Mouse (Mus musculus): ENCODE measurements around the gene Ctnna2.
A peak's percentile ranks its signal among the peaks of the same experiment; 100 is the strongest.

Ctnna2 gene

GRCm38 (mm10) chr6:77157028-77157427, 822.5 kb downstream of the Ctnna2 start:
- DNase-seq (ENCODE audit: low spot score) = no peak

GRCm38 (mm10) chr6:77139306-77139920, 840.1 kb downstream of the Ctnna2 start:
- no peak for DNase-seq (ENCODE audit: low spot score)

DNA sequence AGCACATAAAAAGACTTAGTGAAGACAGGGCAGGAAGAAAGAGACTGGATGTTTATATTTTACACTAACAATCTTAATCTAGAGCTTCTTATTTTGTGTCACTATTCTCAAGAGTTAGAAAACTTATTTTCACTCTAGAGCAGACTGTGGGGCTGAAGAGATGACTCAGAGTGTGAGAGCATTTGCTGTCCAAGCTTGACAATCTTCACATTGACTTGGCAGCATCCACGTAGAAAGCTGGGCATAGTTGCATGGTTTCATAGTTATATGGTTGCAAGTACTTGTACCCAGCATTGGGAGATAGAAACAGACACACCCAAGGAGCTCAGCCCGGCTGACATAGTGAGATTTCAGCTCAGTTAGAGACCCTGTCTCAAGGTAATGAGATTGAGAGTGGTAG, 858.6 kb downstream of the Ctnna2 start:
- no peak for DNase-seq (ENCODE audit: low spot score)

GRCm38 (mm10) chr6:77120510-77120909, 859.0 kb downstream of the Ctnna2 start:
- DNase-seq (ENCODE audit: low spot score) = no peak

DNA sequence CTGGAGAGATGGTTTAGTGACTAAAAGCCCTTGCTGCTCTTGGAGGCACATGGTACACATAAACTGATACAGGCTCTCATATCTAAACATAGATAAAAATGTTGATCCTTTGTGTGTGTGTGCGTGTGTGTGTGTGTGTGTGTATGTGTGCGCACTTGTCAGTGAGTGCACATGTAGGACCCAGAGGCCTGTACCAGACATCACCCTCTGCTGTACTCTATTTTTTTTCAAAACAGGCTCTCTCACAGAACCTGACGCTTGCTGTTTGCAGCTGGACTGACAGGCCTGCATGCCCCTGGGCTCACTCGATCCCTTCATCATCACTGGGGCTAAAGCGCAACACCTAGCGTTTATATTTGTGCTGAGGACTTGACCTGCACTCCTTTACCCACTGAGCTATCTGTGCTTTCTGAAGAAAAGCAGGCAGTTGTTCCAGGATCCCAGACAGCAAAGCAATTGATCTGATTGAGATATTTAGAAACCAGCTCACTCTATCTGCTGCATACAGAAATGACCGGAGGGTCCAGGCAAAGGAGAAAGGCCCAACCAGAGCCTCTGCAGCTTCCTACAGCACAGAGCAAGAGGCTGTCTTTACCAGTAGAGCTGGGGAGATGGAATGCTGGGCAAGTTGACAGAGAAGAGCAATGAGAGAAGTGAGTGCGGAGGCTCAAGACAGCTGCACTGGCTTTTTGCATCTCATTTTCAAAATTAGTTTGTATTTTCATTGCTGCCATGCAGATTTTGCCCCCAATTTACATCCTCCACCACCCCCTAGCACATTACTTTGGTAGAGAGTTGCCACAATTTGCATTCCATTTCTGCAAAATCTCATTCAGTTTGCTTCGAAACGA, 870.2 kb downstream of the Ctnna2 start:
- DNase-seq (ENCODE audit: low spot score) = no peak

DNA sequence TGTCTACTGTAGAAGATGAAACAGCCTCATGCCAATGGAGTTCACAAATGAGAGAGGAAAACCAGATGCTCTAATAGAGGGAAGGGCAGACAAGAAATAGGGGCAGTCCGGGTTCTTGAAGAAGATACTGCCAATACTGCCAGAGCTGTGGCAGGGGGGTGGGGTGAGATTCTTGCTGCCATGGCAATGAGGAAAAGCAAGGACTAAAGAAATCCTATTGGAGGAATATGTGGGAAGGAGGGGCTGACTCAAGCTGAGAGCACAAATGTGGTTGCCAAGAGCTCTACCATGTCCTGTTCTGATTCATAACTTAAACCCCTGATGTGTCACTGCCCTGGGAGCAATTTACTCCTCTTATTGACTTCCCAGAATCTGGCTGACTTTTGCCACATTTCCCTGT, 878.5 kb downstream of the Ctnna2 start:
- no peak for DNase-seq (ENCODE audit: low spot score)

DNA sequence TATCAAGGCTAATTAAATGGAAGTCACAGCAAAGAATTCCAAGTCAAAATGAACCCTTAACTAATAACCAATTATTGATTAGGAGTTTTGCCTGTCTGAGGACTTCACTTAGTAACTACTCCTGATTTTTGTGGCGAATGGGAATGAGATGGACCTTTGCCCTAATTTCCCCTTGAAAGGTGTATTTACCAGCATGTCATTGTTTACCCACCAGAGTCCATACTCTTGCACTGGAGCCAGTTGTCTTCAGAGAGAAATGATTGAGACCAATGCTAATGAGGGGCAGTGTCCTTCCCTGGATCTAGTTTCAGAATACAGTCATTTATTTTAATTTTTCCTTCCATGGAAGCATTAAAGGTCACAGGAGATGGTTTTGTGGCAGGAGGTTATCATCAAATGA, 881.0 kb downstream of the Ctnna2 start:
- no peak for DNase-seq (ENCODE audit: low spot score)

DNA sequence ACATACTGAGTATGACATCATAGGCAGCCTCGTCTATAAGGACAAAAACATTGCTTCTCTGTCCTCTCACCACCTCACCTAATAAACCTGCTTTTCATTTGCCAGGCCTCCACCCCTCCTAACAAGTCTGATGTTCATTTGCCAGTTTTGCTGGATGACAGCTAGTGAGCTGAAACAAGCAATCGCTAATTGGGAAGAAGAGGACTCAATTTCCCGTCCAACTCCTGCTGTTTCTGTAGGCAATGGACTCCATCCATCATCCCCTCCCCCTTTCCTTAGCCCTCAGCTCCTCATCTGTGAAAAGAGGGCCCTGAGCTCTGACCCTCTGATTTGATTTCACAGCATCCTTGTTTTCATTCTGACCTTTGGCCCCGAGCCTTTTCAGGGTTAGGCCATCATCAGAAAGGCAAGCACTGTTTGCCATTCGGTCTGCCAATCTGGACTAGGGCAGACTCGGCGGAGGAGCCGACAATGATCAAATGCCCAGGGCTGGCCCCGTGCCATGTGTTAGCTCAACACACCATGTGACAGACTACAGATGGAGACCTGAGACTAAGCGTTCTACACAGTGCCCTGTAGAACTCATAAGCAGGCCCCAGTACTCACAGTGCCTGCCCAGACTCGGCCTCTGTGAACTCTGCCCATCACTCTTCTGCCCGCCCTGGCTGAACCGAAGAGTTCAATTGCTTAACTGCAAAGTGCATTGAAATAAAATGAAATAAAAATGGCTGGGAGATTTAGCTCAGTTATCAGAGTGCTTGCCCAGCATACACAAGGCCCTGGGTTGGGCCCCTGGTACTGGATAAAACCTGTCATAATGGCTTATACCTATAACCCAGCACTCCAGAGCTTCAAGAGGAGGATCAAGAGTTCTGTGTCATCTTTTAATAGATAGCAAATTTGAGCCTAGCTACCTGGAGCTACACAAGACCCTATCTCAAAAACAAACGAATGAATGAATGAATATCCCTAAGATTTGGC, 903.8 kb downstream of the Ctnna2 start:
- DNase-seq (ENCODE audit: low spot score) = peak; percentile 8

GRCm38 (mm10) chr6:77069595-77069994, 909.9 kb downstream of the Ctnna2 start:
- no peak for DNase-seq (ENCODE audit: low spot score)

DNA sequence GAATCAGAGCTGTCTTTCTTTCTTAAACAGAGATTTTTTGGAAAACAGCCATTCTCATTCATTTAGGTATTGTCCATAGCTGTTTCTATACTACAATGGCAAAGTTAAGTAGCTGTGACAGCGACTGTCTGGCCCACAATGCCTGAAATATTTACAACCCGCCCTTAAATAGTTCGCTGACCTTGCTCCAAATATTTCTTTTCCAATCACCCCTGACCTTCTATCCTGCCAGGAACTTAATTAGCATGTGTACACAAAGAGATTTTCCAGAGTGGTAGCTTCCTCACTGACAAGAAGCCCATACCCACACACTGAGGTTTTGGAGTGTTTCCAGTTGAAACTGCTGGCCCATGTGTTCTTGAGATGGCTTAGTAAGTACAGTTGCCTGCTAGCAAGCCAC, 928.8 kb downstream of the Ctnna2 start:
- DNase-seq (ENCODE audit: low spot score) = no peak

DNA sequence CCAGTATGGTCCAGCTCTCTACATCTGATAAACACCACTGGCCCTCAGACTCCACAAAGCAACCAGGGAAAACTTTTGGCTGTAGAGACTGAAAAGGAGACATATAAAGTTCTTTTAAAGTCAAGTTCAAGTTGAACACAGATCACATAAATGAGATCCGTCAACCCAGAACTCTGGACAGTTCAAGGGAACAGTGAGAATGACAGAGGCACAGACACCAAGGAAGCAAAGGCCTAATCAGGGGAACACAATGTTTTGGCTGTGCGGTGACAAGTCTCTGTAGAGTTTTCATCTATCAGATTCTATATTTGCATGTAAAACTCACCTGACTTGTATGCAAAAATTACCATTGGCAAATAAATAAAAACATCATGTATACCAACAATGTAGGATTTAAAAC, 929.3 kb downstream of the Ctnna2 start:
- no peak for DNase-seq (ENCODE audit: low spot score)

GRCm38 (mm10) chr6:77047568-77047967, 931.9 kb downstream of the Ctnna2 start:
- no peak for DNase-seq (ENCODE audit: low spot score)

- no peak for DNase-seq (ENCODE audit: low spot score)
Observed at GRCm38 (mm10) chr6:77025066-77025465, 954.4 kb downstream of the Ctnna2 start.

DNA sequence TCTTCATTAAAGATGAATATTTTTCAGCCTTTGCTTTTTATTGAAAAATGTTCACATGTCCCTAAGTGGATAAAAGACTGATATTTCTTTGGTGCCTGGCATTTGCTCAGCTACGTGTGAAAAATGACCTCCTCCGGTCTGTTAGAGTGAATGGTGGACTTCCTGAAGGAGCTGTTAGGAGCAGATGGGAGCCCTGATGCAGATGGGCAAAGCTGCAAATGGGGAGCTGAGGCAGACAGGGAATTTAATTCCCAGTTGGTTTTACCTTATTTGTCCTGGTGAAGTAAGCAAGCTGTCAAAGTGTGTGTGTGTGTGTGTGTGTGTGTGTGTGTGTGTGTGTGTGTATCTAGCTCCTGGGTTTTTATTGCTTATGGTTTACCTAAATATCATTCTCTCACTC, 966.3 kb downstream of the Ctnna2 start:
- DNase-seq (ENCODE audit: low spot score) = no peak

DNA sequence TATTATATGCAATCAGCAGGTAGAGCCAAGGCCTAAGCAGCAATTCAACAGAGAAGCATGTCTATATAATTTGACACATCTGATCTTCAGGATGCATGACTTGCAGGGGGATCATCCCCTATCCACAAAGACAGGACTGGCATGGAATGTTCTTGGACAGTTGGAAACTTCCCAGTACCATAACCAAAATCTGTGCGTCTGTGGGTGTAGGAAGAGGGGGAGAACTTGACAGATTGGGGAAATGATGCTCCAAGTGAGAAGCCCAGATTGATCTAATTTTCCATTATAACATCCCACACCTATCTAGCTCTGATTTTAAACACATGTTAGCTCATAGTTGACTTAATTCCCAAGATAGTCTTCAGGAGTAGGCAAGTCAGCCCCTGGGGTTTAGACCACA, 968.5 kb downstream of the Ctnna2 start:
- no peak for DNase-seq (ENCODE audit: low spot score)

- no peak for DNase-seq (ENCODE audit: low spot score)
Observed at GRCm38 (mm10) chr6:76992128-76992527, 987.4 kb downstream of the Ctnna2 start.

GRCm38 (mm10) chr6:76984773-76985172, 994.7 kb downstream of the Ctnna2 start:
- no peak for DNase-seq (ENCODE audit: low spot score)

DNA sequence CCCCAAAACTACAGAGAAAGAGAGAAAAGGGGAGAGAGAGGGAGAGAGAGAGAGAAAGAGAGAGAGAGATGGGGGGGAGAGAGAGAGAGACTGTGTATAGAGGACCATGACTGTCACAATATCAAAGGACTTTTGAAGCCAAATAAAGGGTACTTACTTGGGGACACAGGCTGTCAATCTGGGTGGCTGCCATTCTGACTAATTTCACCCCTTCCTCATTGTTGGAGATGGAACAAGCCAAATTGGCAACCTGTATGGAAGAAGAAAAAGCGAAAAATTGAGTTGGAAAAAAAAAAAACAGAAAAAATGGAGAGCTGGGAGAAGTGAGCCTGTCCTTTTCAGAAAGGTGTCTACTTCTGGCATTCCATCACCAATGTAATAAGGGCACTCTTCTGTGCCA, 997.8 kb downstream of the Ctnna2 start:
- DNase-seq (ENCODE audit: low spot score) = no peak

GRCm38 (mm10) chr6:76979247-76979850, 1000.1 kb downstream of the Ctnna2 start:
- no peak for DNase-seq (ENCODE audit: low spot score)

GRCm38 (mm10) chr6:76977817-76978216, 1001.7 kb downstream of the Ctnna2 start:
- DNase-seq (ENCODE audit: low spot score) = no peak

- DNase-seq (ENCODE audit: low spot score) = no peak
Observed at GRCm38 (mm10) chr6:76974297-76974696, 1005.2 kb downstream of the Ctnna2 start.

- DNase-seq (ENCODE audit: low spot score) = no peak
Observed at GRCm38 (mm10) chr6:76964998-76965432, 1014.5 kb downstream of the Ctnna2 start.
